ENCODE assay signal across 9 mouse cellular contexts in the genomic region with DNA sequence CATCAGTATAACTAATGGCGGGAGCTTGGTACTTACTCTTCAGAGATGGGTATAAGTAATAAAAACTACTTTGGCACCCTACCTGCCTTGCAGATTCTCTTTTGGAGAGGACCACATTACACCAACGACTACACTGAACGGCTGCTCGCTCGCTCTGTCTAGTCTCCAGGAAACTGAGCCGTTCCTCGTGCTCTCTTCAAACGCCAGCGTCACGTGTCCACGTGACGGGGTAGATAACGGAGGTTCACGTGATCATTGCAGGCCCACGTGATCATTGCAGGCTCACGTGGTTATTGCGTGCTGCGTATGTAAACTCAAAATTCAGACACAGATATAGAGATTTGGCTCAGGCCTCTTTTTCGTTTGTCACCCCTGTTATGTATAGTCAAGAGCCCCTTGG. TPM values are rescaled to one million over a fixed set of nuclear protein-coding genes. Genes with fewer than 3 reads are reported as not detected.
A peak's percentile ranks its signal among the peaks of the same experiment; 100 is the strongest.
DNase-seq lines count a peak whose midpoint lies in the region; ATAC-seq and TF ChIP-seq lines count a peak whose summit lies in the region.
"Had no signal": no experiment of that assay in that cellular context is flagged by ENCODE, and none has a peak within 500 bp of the region (broad histone marks: within the 10 kb centered on the region; RNA-seq: fewer than 3 reads in every experiment).

TSS of gene Nxf2 (minus strand) at position 209 of the 400 bp plus-strand sequence.

- H3K27me3 ChIP-seq in lung, postnatal 0 days (replicated peaks; ENCODE audit: insufficient read depth, low read length), result no peaks in the 10 kb centered on the region
- peaks cover 29% of the 10 kb centered on the region for H3K27me3 ChIP-seq in limb, embryonic 12.5 days
- H3K27me3 ChIP-seq in stomach, embryonic 14.5 days (ENCODE audit: control insufficient read depth, insufficient read depth, low read length), result no peaks in the 10 kb centered on the region

- peak within 1 kb of the TSS; percentile 46; the same call in 1 of the 2 replicates for H3K4me2 ChIP-seq in lung, postnatal 0 days (replicated peaks; ENCODE audit: low read depth, low read length)
- peak within 1 kb of the TSS; percentile 50 for H3K4me2 ChIP-seq in limb, embryonic 12.5 days
- peak within 1 kb of the TSS; percentile 39 for H3K4me2 ChIP-seq in stomach, embryonic 14.5 days (replicated peaks; ENCODE audit: low read depth, low read length)

- no peak within 1 kb of the TSS for H3K27ac ChIP-seq in lung, postnatal 0 days (ENCODE audit: low read length)
- no peak within 1 kb of the TSS for H3K27ac ChIP-seq in limb, embryonic 12.5 days
- no peak within 1 kb of the TSS for H3K27ac ChIP-seq in stomach, embryonic 14.5 days (ENCODE audit: low read length)
- H3K27ac ChIP-seq: macrophage had no signal

- TF ChIP-seq EP300 in lung, postnatal 0 days (IDR thresholded peaks at IDR 0.05), result no peak

- H3K9ac ChIP-seq in lung, postnatal 0 days (replicated peaks; ENCODE audit: low read depth), result no peak within 1 kb of the TSS
- H3K9ac ChIP-seq in limb, embryonic 12.5 days (replicated peaks), result no peak within 1 kb of the TSS
- H3K9ac ChIP-seq in stomach, embryonic 14.5 days (replicated peaks; ENCODE audit: low read depth, low read length), result peak within 1 kb of the TSS; percentile 14; the same call in 1 of the 2 replicates

- 92% methylated on average over 19 of the region's 19 CpGs for WGBS in lung, postnatal 0 days
- WGBS in limb, embryonic 12.5 days, result 92% methylated on average over 19 of the region's 19 CpGs
- 88% methylated on average over 19 of the region's 19 CpGs for WGBS in stomach, embryonic 14.5 days

- H3K4me1 ChIP-seq in lung, postnatal 0 days (ENCODE audit: insufficient read depth, low read depth, low read length), result no peaks in the 10 kb centered on the region
- no peaks in the 10 kb centered on the region for H3K4me1 ChIP-seq in limb, embryonic 12.5 days (replicated peaks)
- no peaks in the 10 kb centered on the region for H3K4me1 ChIP-seq in stomach, embryonic 14.5 days (ENCODE audit: control insufficient read depth, insufficient read depth, low read length)

- no peaks in the 10 kb centered on the region for H3K36me3 ChIP-seq in lung, postnatal 0 days (ENCODE audit: insufficient read depth, low read length)
- H3K36me3 ChIP-seq in limb, embryonic 12.5 days, result no peaks in the 10 kb centered on the region
- no peaks in the 10 kb centered on the region for H3K36me3 ChIP-seq in stomach, embryonic 14.5 days (ENCODE audit: control insufficient read depth, insufficient read depth, low read length)

- intact Hi-C loops in gastrocnemius, postnatal 36 days (cut with DNase I), result no loop called here

- H3K9me3 ChIP-seq in lung, postnatal 0 days (ENCODE audit: low read length), result no peaks in the 10 kb centered on the region
- 0 out of 2 replicates have a peak, but pooled peaks cover 7% of the 10 kb centered on the region for H3K9me3 ChIP-seq in limb, embryonic 12.5 days
- H3K9me3 ChIP-seq in stomach, embryonic 14.5 days (ENCODE audit: control insufficient read depth, low read depth, low read length), result no peaks in the 10 kb centered on the region

- ATAC-seq in CD4-positive, CD25-positive, alpha-beta regulatory T cell, adult 4 months, result no peak
- ATAC-seq in lung, postnatal 0 days, result no peak
- no peak for ATAC-seq in limb, embryonic 12.5 days (ENCODE audit: insufficient number of reproducible peaks, insufficient read depth, low FRiP score, low TSS enrichment, low read depth)
- no peak for ATAC-seq in stomach, embryonic 14.5 days (ENCODE audit: insufficient number of reproducible peaks, insufficient read depth, low FRiP score, low read depth)

- H3K4me3 ChIP-seq in lung, postnatal 0 days (ENCODE audit: low read depth, low read length), result peak within 1 kb of the TSS; percentile 17; the same call in 1 of the 2 replicates
- peak within 1 kb of the TSS; percentile 35 for H3K4me3 ChIP-seq in limb, embryonic 12.5 days (replicated peaks)
- peak within 1 kb of the TSS; percentile 17 for H3K4me3 ChIP-seq in stomach, embryonic 14.5 days (ENCODE audit: low read depth, low read length)

- TF ChIP-seq CTCF in lung, postnatal 0 days (IDR thresholded peaks at IDR 0.05), result no peak

- peak; percentile 1 for DNase-seq in CD4-positive, CD25-positive, alpha-beta regulatory T cell, adult 2 months (ENCODE audit: low read depth, low spot score)
- DNase-seq in lung, postnatal 0 days (ENCODE audit: low spot score), result no peak
- DNase-seq in lung, postnatal 25 days (ENCODE audit: low spot score), result no peak
- no peak for DNase-seq in gastrocnemius, postnatal 36 days
- DNase-seq in cerebellum, adult 8-10 months, result no peak

RNA-seq across cellular contexts. Expression of gene Nxf2, which starts in this region (rescaled TPM):
- under 1 TPM in 1 of 2 experiments, not detected in 1; 0.42 TPM for polyA plus RNA-seq in CD4-positive, CD25-positive, alpha-beta regulatory T cell, adult 4 months (2017; shearing (Covaris generic))
- polyA plus RNA-seq in lung, postnatal 0 days (2015; fragmentation: Nextera tagmentation; extraction: Ambion mirVana), result 0.27 and 0.31 TPM in 2 replicates
- 1.1 and 1.3 TPM in 2 replicates for polyA plus RNA-seq in limb, embryonic 12.5 days (2016; fragmentation: Nextera tagmentation; extraction: Ambion mirVana)
- polyA plus RNA-seq in stomach, embryonic 14.5 days (2014; fragmentation: Nextera tagmentation; extraction: Ambion mirVana), result 0.78 and 0.81 TPM in 2 replicates
- not detected for total RNA-seq in gastrocnemius, postnatal 36 days (2021)
